Mouse (Mus musculus) myocyte (in vitro differentiated cells): ENCODE measurements around the gene Olfr263.

Experiments
- POLR2A ChIP-seq: IDR thresholded peaks from one replicate; pipeline ENCODE4 v1.6.1; 2011; ENCODE audit warnings: low read depth, mild to moderate bottlenecking, control low read depth, moderate library complexity; ENCODE audit not compliant: insufficient read length
- SRF ChIP-seq: IDR thresholded peaks from one replicate; pipeline ENCODE4 v1.6.1; 2011; ENCODE audit warnings: low read depth; ENCODE audit not compliant: control insufficient read depth, insufficient read length

DNA sequence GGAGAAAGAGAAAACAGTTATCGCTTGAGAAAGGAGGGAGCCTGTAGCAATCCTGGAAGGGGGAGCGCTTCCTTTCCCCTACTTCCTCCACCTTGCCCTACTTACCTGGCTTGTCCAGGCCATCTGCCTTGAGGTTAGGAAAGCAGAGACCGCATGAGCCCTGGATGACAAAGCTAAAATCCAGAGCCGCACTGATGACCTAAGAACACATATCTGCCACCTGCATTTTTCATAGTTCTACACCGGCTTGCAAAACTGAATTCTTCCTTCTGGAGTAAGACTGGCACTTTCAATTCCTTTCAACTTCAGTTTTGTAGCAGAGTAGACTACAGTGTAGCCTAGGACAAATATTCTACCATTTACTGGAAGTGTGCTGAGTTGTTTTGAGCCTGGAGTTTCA is 48.9 kb downstream of the Olfr263 start:
- no peak for TF ChIP-seq SRF
- TF ChIP-seq POLR2A, result no peak
